Mouse (Mus musculus) CD4-positive, CD25-positive, alpha-beta regulatory T cell, adult 4 months (primary cell): ENCODE data around the gene Npas3. TPM values are rescaled to one million over a fixed set of nuclear protein-coding genes. Genes with fewer than 3 reads are reported as not detected.

Experiments used
- ATAC-seq: one replicate; pipeline ENCODE4 v1.8.0; 2017
- polyA plus RNA-seq, 2 experiments: library from polyadenylated mRNA; unstranded; fragments of 100-300 nt; shearing (Covaris generic); gene quantifications; one replicate each; pipeline ENCODE4 v1.2.1; 2017

Gene Npas3
- polyA plus RNA-seq, 2 experiments from 2014 or later = 0.15 TPM; not detected in 1

DNA sequence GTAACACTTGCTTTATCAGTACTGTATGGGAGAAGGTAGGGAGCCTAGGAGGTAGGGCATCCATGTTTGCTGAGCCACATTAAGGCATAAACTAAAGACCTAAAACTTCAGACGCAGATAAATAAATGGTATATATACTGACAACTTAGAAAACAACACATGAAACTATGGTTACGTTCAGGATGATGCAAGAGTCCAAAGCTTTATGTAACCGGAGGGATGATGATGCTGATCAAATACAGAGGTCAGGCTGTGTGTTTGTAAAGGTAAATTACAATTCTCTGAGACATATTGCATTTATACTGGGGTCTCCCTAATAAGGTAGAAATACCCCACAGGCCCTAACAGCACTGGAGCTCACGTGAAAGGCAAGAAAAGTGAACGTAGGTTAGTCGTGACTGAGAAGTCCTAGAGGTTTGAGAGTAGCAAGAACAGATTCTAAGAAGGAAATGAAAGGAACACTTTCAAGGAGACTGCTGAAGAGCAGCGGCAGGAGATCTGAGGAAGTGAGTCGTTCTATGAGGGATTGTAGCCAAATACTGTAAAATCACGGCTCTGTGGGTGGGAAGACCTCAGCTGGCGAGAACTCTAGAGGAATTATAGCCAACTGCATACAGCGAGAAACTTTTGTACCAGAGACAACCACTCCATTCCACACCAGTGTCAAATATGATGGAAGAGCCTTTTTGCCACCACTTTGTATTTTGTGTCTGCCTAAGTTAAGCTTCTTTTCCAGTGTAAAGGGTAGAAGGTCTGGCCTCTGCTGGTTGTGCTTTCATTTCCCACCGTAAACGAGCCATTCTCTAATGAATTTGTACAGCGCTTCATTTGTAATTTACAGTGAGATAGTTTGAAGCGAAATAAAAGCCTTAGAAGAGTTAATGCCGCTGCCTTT lies 49.7 kb downstream of the Npas3 start:
- ATAC-seq = no peak

DNA sequence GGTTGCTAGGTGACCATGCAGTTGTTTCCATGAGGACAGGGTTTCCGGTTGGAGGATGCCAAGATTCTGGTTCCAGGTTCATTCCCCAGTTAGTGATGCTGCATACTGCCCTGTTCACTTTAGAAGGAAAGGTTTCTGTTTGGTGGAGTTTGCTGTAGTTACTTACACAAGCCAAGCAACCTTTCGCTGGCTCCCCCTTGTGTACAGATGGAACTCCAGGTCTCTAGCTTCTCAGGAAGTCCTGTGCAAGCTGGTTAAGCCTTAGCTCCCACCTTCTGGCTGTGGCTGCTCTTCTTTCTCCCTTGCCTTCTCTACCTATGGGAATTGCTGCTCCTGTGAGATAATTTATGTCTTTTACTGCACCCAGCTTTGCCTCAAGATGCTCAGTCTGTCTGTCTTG lies 52.5 kb downstream of the Npas3 start:
- ATAC-seq = no peak

DNA sequence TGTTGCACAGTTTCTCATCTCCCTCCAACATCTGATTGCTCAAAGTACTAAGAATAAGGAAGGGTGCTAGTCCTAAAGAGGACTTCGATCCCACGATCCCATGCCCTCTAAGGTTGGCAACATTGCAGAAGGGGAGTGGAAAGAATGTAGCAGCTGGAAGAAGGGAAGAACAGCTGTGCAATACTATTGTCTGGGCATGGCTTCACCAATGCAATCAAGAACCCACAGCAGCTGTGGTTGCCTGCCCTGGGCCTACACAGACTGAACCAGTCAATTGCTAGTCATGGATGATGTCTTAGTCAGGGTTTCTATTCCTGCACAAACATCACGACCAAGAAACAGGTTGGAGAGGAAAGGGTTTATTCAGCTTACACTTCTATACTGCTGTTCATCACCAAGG lies 53.7 kb downstream of the Npas3 start:
- no peak for ATAC-seq

DNA sequence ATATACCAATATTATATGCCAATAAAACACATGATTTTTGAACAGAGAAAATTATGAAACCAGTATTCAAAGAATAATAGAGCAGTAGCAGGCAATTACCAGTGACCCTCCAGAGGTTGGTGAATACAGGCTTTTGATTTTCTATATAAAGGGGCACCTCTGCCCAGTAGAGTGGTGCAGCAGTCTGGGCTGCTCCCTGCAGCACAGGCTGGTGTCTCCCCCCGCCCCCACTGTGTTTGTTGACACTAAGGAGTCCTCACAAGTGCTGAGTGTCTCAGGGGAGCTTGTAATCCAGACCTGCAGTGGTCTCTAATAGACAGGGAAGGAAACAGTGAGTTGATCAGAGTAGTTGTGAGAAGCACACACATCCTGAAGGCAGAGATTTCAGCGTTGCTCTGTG lies 68.2 kb downstream of the Npas3 start:
- ATAC-seq = no peak

DNA sequence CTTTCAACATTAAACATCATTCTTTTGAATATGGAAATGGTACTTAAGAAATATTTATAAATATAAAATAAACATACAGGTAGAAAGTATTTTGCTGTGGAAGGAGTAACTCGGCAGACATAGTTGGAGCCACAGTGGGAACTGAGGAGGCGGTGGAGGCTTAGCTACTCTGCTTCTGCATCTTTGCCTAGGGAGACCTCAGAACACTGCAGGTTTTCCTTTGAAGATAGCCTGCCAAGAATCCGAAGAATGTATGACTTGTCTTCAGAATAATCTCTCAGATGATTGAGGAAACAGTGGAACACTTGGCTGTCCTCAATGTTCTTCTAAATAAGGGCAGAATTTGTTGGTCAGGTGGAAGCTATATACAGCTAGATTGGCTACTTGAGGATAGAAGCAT lies 69.3 kb downstream of the Npas3 start:
- no peak for ATAC-seq

DNA sequence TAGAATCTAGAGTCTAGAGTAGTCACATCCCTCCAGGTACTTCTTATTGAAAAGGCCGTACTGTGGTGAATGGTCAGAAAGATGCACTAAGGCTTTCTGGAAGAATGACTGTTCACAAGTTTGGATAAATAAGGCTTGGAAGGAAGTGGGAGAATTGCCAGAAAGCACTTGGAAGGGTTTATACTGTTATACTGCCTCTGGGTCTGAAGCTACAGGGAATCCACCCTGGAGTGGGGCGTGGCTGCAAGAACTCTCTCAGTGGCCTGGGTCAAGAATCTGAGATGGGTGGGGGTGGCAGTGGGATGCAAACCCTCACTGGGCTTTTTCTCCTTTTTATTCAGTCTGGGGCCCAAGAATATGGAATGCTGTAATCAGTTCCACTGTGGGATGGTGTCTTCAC lies 72.0 kb downstream of the Npas3 start:
- no peak for ATAC-seq

DNA sequence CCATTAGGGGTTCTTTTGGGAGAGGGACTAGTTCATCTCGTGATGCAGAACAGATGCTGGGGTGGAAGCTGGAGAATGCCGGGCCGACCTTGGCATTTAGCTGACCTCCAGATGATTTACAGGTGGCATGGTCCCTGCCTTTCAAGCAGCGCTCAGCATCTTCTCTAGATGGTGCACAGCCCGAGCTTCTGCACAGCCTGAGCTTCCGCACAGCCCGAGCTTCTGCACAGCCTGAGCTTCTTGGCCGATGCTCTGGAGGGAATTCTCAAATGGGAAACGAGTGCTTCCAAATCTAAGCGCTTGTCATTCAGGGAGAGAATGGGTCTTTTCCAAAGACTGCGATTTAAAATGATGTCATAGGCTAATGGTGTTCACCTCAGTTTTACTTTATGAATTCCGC lies 72.5 kb downstream of the Npas3 start:
- no peak for ATAC-seq

DNA sequence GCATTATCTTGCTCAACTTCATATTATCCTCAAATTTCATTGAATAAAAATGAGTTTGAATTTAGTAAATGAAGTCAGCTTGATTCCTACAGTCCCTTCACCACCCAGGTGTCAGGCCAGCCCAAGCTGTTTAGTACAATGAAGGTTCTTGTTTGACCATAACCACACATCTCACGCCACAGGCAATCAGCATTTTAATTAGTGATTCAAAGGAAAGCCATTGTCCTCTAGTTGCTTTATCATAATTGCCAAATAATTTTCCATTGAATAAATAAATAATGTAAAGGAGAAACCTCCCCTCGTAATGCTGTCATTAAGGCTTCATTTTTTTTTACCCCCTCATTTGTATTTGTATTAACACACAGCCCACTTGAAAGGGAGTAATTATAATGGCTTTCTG lies 73.5 kb downstream of the Npas3 start:
- ATAC-seq = no peak

DNA sequence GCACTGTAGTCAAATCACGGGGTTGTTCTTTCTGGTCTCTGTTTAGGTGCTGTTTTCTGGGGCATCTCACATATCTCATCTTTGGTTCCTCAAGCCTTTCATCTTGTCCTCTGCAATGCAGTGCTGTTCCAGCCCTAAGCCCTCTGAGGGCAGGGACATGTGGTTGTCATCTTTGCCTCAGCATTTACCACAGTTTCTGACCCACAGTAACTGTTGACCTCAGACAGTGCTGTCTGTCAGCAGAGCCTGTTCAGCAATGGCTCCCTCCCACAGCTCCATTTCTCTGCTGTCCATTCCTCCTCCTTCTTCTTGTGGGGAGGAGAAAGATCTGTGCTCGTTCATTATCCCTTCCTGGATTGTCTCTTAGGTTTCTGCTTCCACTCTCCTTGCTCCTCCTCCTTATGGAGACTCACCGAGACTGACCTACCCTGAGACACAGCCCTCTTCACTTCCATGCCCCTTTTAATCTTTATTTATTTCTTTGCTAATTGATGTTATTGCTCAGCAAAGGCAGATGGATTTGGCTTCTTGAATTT lies 79.2 kb downstream of the Npas3 start:
- ATAC-seq = no peak

DNA sequence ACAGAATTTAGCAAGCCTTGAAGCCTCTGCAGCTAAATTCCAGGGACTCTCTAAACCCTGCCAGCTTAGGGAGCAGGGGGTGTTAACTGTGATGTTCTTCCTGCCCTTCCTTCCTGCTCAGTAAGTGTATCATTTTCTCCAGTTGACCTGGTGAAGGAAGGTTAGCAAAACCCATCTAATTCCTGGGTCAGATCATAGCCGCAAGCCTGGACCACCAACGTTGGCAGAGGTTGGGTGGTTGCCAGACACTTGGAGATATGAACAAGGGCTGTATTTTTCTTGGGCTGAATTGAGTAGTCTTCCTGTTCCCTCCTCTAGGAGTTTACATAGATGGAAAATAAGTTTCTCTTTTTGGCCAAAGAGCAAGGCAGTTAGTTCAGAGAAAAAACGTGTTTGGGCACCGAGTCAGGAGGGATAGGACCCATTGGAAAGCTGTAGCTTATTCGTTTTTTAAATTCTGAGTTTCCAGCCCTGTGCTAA lies 79.8 kb downstream of the Npas3 start:
- no peak for ATAC-seq

DNA sequence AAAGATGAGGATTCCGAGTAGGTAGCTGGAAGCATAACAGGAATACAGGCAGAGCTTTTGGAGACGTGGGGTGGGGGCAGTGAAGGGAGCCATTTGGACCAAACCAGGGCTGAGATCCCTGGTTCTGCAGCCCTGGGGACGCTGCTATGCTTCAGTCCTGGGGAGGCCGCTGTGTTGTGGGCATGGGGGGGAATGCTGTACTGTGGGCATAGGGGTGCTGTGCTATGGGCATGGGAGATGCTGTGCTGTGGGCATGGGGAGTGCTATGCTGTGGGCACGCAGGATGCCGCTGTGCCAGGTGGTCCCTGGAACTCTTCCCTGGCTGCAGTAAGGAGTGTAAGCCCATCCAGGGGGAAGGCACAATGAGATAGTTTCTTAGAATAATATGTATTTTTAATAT lies 81.7 kb downstream of the Npas3 start:
- no peak for ATAC-seq

DNA sequence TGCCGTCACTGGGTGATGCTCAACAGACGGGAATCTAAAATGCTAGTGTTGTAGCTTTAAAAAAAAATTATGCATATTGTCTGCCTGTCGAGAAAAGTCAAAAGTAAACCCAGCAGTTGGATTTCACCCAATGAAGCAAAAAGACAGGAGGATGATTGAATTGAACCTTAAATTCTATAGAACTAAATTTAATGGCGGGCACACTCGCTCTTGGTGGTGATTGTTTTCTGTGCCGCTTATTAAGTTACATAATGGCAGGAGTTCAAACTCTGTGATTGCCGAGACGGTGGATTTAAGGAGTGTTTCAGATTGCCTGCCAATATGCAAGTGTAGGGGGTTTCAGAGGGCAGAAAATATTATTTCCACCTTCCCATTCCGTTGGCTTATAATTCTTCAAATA lies 82.9 kb downstream of the Npas3 start:
- no peak for ATAC-seq

DNA sequence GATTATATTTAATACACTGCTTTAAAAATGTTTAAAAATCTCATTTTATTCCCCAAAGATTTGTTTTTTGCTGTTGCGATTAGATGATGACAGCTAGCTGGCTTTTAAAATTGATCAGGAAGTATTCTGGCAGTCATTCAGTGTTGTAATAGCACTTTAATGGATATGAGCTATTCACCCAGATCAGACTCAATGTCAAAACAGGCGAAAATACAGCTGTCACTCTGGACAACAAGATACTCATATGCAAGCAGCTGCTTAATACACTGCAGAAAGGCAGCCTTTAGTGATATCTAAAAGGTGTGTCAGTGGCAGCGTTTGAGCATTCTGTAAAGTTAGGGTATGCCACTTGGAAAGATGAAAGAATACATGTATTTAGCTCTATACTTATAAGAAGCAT lies 83.3 kb downstream of the Npas3 start:
- no peak for ATAC-seq

DNA sequence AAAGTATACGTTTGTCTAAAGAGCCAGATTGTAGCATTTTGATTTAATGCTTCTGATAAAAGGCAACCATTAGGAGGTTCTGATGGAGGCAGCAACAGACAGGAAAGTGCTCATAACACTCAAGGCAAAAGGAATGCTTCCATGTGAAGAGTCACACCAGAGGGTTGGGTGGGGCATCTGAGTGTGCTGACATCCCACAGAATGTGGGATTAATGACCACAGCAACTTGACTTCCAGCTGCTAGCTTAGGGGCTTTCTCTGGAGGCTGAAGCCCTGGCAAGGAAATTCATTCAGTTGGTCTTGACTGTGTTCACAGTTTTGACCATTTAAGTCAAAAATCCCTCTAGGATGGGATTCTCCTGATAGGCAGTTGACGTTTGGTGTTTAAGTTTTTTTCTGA lies 84.8 kb downstream of the Npas3 start:
- ATAC-seq = no peak

DNA sequence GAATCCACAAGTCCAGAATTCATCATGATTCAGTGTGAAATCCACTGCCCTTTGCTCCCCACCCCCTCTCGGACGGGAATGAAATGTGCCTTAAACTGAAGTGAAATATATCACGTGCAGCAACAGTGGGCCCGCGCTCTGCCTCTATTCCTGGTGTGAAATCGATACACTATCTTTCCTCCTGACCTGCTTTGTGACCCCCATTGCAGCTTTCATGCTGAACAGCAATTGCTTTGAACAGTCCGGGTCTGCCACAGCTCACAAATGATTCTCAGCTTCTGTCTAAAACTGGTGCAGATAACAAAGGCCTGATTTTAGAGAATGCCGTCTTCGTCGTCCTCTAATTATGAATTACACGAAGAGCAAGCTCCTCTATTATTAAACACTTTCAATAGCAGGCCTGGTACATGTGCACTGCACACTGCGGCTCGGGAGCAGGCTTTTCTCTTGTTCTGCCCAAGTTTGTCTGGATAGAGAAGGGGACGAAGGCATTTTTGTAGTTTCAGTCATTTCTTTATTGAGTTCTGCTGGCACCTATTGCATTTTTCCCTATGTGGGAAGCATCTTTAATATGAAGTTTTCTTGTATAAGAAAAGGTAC lies 90.0 kb downstream of the Npas3 start:
- ATAC-seq = no peak

DNA sequence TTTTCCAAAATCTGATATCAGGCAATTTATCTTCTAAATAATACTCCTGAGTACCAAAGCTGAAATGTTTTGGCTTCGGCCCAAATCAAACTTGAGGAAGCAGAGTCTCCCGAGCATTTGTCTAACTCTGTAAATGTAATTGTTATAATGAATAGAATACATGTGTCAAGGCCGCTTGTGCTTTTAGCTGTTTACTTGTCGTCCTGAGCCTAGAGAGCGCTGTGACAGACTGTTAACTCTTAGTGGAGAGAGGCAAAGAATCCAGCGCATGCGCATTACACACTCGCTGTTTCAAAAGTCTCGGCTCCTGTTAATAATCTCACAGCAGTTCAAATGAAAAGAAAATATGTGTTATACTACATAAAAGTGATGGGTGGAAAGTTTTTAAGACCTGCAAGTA lies 94.3 kb downstream of the Npas3 start:
- ATAC-seq = no peak

DNA sequence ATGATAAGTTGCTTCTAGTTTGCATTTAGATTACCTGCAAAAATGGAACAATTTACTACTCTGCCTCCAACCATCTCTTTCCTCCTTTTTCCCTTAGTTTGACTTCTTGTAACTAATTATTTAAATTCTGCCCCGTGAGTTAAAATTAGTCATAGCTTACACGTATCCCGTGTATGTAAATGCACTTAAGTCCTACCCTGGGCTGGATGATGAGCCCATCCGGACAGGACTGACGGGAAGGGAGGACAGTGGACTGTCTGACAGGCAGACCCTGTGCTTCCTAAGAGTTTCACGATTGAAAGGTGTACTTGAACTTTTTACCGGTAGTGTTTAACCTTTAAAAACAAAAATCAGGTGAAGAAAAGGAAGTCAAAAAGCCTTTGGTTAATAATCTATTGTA lies 103.4 kb downstream of the Npas3 start:
- ATAC-seq = no peak

DNA sequence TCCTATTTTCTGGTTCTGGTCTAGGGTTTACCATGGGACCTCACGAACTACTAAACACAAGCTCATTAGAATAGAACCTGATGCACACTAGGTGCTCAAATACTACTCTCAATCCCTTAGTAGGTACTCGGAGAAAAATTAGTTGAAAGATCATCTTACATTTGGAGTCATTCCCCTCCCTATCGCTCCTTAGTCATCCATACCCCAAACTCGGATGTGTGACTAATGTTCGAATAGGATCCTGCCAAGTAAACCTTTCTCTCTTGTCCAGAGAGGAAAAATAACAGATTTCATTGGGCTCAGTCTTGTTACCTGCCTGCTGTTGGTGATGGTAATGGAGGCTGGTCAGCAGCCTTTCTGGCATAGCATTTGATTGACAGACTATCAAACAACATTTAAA lies 117.3 kb downstream of the Npas3 start:
- no peak for ATAC-seq

DNA sequence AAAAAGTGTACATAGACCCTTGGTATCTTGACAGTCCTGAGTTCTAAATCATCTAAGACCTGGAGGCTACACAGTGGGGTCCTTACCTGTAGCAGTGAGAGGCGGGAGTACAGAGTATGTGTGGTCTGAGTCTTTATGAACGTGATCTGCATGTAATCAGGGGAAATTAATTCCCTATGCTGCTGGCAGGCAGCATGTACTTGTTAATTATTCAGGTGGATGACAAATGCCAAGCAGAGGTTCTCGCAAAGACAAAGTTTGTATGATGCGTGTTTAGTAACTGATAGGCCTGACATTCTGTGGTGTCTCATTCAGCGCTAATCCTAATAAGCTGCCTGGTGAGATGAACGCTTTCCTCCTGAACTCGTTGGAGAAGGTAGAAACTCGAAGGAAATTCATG lies 136.4 kb downstream of the Npas3 start:
- ATAC-seq = no peak

DNA sequence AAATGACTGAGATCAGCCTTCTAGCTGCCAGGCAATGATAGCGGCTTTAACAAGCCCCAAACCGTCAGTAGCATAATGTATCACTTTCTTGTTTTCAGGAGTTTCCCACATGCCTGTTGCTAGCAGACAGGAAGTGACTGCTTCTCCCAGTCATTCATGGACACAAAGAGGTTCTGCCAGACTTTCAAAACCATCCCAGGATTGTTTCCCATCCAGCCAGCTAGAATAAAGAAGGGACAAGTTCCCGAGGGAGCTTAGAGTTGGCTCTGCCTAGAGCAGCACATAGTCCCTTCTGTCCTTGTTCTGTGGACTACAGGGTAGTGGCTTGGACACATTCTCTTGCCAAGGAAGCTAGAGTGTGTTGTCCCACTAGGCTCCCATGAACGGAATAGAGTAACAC lies 157.4 kb downstream of the Npas3 start:
- no peak for ATAC-seq

DNA sequence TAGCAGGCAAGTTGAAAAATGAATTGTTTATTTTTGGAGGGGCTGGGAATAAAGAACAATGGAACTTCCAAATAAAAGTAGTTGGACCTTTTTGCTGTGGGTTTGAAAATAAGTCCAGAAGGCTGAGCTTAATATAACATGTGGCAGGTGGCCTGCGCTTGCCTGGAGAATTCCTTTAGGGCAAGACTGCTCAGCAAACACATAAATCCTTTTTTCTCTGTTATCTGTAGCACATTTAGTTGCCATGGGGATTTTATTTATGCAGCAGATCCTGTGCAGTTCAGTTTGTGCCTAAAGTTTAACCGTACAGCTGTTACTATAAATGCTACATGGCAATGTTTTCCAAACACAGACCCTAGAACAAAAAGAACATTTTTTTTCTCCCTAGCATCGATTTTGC lies 159.3 kb downstream of the Npas3 start:
- no peak for ATAC-seq

DNA sequence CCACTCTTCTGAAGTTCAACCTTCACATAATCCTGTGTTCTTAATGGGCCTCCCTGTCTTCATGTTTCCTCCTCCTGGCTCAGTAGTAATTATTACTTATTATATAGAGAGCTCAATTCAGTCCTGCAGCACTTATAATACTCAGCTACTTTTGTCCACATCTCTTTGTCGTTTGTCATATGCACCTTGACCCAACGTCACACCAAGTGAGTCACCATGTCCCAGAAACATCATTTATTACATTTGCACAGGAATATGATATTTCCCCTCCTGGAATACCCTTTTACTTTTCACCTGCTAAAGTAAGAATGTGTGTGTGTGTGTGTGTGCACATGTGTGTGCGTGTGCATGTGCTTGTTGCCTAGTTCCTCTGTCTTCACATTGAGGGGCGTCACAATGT lies 161.2 kb downstream of the Npas3 start:
- ATAC-seq = no peak

DNA sequence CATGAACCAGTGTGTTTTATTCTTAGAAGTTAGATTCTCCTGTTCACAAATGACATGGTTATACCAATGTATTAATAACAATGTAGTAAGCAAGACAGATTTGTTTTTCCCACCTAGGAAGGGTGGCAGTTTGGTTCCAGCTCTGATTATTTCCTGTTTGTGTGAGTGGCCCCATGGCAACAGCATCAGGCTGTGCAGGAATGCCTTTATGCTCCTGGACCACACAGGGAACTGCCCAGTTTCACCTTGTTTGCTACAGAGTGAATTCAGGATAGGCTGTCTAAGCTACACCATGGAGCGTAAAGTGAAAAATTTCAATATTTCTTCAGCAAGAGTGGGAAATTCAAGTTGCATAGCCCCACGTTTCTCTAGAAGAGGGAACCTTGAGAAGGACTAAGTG lies 162.2 kb downstream of the Npas3 start:
- ATAC-seq = no peak

DNA sequence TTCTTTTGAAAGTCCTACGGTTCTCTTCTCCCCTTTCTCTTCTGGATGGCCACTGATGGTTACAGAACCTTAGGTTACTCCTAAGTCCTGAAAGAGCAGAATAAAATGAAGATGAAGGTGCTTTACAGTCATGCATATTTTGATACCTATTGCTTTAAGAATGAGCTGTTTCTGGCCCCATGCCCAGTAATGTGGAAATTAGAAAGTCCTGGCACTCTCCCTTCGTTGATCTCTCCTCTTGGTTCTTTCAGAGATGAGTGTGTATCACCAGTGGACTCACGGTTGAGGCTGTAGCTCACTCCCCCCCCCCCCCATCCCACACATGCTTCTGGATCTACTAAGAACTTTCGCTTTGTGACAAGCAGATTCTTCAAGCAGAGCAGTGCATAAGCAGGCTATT lies 167.6 kb downstream of the Npas3 start:
- no peak for ATAC-seq
